Mouse (Mus musculus) right cerebral cortex, postnatal 10 days (tissue): ENCODE measurements around the gene Hyal2.

Source experiments
- DNase-seq, 2 experiments: peaks; one replicate each; pipeline ENCODE4 v3.0.0; 2021; ENCODE audit warnings: low spot score in 2 of 2

The Hyal2 gene

DNA sequence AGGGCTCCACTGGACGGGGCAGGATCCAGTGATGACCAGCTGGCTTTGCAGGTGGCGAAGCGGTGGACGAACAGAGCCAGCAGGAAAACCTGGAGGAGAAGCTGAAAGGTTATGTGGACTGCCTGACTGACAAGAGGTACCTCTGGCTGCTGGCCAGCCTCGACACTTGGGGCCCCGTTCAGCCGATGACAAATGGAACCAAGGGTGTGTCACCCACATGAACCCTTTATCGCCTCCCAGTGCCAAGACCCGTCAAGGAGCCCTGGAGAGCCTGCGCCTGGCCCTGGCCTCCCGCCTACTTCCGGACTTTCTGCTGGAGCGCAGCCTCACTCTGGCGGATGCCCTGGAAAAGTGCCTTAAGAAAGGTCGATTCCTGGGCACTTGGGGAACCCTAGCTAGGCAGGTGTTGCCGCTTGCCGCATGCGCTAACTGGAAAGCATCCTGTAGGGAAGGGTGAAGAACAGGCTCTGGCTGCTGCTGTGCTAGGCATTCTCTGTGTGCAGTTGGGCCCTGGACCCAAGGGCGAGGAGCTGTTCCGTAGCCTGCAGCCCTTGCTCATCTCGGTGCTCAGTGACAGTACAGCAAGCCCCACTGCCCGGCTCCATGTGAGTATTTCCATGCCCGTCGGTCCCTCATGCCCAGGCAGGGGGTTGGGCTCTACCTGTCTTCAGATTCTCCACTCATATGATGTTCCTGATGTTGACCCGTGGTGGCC, 22.5 kb downstream of the Hyal2 start:
- no peak for DNase-seq

GRCm38 (mm10) chr9:107590773-107591060, 23.0 kb downstream of the Hyal2 start:
- no peak for DNase-seq

DNA sequence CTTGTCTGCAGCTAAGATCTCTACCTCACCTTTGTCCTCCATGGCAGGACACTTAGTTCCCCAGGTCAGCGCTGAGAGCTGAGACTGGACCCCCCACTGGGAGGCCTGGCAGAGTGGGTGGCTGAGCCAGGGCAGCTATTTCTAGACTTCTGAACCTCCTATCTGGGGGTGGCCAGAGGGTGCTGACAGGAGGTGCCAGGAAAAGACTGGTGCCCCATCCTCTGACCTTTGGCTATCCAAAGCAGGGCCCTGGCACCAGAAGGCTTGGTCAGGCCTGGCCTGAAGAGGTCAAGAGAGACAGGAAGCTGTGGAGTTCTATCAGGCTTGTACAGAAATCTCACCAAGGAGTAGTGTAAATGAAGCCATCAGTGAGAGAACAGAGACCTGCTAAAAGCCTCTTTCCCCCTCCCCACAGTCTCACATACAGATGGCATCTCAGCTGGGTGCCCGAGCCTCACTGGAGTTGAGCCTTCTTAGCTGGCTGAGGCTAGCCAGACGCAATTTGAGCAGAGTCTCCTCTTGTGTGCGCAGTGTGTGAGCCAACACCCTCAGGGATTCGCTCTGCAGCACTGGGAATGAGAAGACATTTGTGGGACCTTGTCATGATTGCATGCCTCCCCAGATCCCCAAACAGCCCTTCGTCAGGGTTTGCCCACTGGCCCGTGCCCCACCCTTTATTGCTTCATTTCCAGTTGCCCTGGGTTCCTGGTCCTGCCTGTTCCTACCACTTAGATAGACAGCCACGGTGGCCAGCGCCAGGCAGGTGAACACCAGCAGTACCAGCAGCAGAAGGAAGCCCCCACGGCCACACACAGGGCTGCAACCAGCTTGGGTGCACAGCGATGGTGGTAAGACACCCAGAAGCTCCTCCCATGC, 25.6 kb downstream of the Hyal2 start:
- DNase-seq = no peak

GRCm38 (mm10) chr9:107594281-107595062, 26.7 kb downstream of the Hyal2 start:
- no peak for DNase-seq

GRCm38 (mm10) chr9:107596619-107597569, 29.1 kb downstream of the Hyal2 start:
- no peak for DNase-seq

- no peak for DNase-seq
Observed at GRCm38 (mm10) chr9:107598385-107598784, 30.6 kb downstream of the Hyal2 start.

DNA sequence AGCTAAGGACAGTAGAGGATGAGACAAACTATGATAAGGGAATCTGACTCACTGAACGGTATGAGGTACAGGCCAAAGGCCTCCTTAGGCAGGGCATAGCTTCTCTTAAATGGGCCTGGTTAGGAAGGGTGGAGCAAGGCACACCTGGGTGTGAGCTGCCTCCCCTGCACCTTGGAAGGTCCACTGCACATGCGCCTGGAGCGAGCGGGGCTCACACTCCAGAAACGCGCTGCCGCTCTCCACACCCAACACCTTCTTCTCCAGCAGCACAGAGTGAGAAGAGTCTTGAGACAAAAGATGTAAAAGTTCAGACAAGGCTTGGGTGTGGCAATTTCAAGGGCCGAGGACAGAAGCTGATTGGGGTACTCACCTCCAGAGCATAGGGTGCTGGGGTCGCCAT, 31.7 kb downstream of the Hyal2 start:
- DNase-seq = no peak

DNA sequence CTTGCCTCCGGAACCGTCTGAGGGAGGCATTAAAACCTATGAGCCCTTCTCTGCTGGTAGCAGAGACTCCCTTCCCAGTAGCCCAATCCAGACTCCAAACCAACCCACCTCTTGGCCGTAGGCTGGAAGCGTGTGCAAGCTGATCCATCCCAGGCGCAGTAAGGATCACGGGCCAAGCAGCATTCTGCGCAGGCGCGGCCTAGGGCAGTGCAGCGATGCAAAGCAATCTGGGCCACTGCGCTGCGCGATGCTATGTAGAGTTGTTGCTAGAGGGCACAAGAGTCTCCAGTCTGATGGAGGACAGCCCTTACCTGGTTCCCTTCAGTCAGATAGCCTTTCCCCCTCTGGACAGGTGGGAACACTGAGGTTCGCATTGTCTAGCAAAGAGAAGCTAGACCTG, 32.1 kb downstream of the Hyal2 start:
- DNase-seq = no peak

GRCm38 (mm10) chr9:107600745-107601144, 33.0 kb downstream of the Hyal2 start:
- no peak for DNase-seq

- no peak for DNase-seq
Observed at GRCm38 (mm10) chr9:107601275-107601674, 33.5 kb downstream of the Hyal2 start.

- peak; percentile 88 to 94 for DNase-seq
Observed at GRCm38 (mm10) chr9:107602068-107602648, 34.4 kb downstream of the Hyal2 start.

DNA sequence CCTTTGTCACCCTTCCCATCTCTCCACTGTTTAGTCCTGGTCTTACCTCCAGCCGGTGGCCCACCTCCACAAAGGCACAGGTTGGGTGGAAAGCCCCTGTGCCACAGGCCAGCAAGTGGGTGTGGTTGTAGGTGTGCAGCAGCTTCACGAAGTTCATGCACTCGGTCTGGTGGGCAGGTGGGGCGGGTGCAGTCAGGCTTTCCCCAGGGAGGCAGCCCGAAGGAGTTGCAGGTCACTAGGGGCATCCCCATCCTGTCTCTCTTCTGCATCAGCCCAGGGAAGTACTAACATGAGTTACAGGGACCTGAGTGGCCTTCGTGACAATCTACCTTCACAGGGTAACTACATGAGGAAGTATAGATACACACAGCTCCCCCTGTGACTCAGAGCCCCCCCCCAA, 35.5 kb downstream of the Hyal2 start:
- DNase-seq = no peak

GRCm38 (mm10) chr9:107605041-107605661, 37.4 kb downstream of the Hyal2 start:
- no peak for DNase-seq

DNA sequence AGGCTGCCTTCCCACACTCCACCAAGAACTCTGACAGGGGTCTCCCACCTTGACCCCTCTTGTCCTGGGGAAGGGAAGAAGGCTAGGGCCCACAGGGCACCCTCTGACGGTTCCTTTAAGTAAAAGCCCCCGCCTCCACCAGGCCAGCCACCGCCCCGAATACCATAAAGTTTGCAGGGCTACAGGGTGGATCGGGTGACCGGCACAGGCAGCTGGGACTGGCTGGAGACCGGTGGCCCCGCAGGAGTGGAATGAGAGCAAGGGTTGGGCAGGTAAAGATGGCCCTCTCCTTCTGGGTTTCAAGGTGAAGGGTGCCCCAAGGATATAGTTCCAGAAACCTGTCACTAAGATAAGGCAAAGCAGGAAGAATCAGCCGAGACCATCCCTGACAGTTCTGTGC, 38.8 kb downstream of the Hyal2 start:
- no peak for DNase-seq

DNA sequence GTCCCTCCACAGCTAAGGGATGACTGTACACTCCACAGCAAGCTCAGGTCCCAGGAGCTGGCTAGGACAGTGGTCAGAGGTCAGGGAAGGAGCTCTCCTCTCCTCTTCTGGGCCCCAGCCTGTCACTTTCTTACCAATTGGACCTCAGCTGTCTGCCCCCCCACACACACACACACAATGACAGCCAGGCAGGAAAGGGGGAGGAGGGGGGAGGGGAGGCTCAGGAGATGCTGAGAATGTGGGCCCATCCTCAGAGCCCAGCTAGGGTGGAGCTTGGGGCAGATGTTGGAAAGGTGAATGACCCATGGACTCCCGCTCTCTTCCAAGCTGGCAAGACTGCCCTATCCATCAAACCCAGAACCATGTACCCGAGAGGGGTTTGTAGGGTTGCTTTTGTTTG, 39.3 kb downstream of the Hyal2 start:
- no peak for DNase-seq

DNA sequence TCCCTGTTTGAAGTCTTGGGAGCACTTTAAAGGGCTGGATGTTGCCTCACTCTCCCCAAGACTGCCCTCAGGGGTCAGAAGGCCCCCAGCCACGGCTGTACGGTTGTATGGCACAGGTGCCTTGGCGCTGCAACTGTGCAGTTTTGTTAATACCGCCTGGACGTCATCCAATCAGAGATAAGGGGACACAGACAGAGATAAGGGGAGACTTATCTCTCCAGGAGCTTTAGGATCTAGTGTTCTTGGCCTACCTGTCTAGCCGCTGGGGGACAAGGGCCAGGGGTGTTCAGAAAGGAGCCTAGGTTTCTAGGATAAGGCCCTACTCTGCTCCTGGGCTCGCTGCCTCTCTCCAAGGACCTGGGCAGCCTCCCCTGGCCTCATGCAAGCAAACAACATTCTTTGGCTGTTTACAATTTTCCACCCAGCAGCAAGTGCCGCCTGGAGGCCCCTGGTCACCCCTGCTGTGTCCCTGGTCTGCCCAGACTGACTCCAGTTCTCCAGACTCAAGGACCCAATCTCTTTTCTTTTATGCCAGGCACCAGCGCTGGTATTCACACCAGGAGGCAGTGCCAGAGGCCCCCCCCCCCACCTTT, 40.0 kb downstream of the Hyal2 start:
- DNase-seq = no peak

- no peak for DNase-seq
Observed at GRCm38 (mm10) chr9:107608741-107609432, 41.1 kb downstream of the Hyal2 start, which contains the start of gene Sema3b. Gene Sema3b, minus strand, starts transcription at chr9:107609229.

GRCm38 (mm10) chr9:107609433-107609830, 41.7 kb downstream of the Hyal2 start:
- no peak for DNase-seq

GRCm38 (mm10) chr9:107611456-107612190, 43.9 kb downstream of the Hyal2 start:
- peak in 1 of 2 experiments; percentile 70 for DNase-seq
